Mouse (Mus musculus) induced T-regulatory cell, adult 2 months (primary cell): ENCODE data around the gene Stk36.

Experiments
- DNase-seq: peaks from one replicate; pipeline ENCODE4 v3.0.0-alpha.2; 2012; ENCODE audit warnings: low read depth

Gene Stk36

GRCm38 (mm10) chr1:74601267-74601962 is at the start of gene Stk36, which contains the start of gene Rnf25:
Gene Stk36, plus strand, starts transcription at chr1:74601445.
Gene Rnf25, minus strand, starts transcription at chr1:74601397.
- DNase-seq = peak; percentile 91

DNA sequence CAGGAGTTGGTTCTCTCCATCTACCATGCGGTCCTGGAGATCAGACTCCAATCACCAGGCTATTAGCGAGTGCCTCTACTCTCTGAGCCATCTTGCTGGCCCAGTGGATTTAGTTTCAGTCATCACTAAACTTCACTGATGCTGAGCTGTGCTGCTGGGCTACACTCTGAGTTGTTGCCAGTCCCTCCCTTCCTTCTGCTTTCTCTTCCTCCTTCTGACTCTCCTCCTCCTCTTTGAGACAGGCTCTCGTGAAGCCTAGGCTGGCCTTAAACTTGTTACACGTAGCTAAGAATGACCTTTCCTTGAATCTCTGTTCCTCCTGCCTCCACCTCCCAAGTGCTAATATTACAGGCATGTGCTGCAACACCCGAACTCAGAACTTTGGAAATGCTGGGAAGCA is 42.2 kb upstream of the Stk36 start:
- no peak for DNase-seq

GRCm38 (mm10) chr1:74565834-74566233 is 35.4 kb upstream of the Stk36 start:
- no peak for DNase-seq

DNA sequence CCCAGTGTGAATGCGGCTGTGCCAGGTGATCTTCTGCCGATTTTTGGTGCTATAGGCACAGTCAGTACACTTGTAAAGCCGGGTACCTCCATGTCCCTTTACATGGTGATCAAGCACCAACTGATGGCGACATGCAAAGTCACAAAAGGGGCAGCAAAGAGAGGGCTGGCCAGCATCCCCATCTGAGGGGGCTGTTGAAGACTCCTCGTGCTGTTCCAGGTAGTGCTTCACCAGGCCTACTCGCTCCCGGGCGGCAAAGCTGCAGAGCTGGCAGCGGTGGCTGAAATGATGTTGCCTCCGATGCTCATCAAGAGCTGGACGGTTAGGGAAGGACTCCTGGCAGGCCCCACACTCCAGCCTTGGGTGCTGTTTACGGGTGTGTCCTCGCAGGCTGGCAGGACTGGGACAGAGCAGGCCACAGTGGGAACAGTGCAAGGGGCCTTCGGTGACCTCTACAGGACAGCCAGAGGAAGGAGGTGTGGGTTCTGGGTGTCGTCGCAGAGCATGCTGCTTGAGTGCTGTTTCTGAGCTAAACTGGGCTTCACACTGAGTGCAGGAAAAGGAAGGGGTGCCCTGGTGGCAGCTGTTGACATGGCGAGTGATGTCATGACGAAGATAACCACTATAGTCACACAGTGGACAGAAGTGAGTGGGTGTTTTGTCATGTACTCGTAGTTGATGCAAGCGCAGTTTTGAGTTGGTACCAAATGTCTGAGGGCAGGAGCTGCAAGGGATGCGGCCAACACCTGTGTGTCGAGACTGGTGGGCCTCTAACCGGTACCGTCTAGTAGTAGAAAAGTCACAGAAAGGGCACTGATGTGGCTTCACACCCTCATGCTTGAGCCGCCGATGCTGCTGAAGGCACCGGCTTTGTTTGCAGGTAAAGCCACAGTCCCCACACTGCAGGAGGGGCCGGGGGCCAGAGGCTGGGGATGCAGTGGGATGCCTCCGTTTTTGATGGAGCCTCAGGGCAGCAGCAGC is 31.2 kb upstream of the Stk36 start:
- no peak for DNase-seq

- DNase-seq = no peak
Observed at GRCm38 (mm10) chr1:74582621-74583020, 18.6 kb upstream of the Stk36 start.

- no peak for DNase-seq
Observed at GRCm38 (mm10) chr1:74584616-74585398, 16.4 kb upstream of the Stk36 start.

- no peak for DNase-seq
Observed at GRCm38 (mm10) chr1:74587233-74587772, 13.9 kb upstream of the Stk36 start.

DNA sequence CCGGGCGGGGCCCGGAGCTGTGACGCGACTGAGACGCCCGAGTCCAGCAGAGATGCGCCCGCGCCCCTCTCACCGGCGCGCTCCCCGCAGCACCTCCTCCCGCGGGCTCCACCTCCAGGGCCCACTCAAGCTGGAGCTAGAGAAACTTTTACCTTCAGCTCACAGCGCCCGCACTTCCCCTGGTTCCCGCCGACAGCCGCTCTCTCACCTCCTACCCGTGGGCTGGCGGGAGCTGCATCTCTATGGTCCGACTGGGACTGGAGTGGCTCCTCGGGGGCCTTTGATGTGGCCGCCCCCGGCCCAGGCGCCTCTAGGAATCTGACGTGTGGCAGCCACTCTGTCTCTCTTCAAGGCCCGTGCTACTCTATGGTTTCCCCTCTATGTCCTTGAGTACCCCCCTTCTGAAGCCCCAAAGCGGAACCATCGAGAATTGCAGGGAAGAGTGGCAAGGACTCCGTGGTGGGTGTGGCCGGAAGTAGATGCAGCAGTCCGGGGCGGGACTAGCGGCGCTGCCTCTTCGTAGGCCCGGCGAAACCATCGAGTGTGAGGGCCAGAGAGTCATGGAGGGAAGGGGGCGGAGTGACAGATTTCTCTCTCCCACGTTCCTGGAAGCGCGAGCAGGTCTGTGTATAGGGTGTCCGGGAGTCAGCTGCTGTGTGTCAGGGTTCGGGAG is 13.3 kb upstream of the Stk36 start, which contains the start of the genes Zfp142 and Bcs1l:
Gene Zfp142, minus strand, starts transcription at position 474 of the 673 bp plus-strand sequence.
Gene Bcs1l, plus strand, starts transcription at position 517 of the 673 bp plus-strand sequence.
- DNase-seq = peak; percentile 98

DNA sequence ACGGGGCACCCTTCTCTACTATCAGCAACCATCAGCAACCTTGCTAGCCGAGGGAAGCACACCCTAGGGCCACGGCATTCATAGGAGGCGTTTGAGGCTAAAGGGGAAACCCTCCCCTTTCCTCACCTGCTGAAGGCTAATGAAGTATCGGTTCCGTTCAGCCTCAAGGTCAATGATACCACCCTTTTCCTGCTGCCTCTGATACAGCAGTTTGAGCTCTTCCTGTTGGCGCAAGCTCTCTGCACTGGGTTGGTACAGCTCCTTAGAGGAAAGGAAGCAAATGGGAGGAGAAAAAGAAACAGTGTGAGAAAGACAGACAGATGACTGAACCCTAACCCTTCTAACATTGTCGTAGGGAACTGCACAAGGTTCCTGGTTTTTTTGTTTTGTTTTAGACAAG is 6.8 kb upstream of the Stk36 start:
- DNase-seq = no peak

DNA sequence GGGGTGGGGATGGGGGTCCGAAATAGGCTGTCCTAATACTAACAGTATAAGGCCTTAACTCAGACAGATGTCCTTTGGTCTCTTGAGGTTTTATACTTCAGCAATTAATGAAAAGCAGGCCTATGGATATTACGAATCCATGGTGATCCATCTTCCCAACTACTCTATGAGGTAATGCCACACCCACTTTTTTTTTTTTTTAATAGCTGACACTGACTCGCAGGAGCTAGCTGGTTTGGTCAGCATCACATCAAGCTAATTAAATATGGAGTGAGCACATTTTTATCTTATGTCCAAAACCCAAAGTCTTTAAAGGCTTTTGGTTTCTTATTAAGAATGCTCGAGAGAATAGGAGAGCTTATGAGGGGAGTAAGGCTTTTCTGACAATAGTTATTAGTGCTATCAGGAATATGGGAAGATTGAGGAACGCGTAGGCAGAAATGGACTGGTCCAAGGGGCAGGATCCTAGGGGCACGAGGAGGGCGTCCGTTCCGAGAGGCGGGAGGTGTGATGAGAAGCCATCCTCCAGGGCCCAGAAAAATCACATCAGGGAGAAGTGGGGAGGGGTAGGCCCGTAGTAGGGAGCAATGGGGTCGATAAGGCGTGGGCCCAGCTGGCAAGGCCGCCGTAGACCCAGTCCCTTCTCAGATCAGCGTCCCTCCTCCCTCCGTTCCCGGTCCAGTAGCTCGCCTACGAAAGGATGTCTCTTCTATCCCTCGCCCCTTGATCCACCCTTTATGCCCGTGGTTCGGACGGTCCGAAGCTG is 561 bp upstream of the Stk36 start:
- DNase-seq = no peak

- DNase-seq = no peak
Observed at GRCm38 (mm10) chr1:74624183-74624582, 22.9 kb downstream of the Stk36 start.

- no peak for DNase-seq
Observed at GRCm38 (mm10) chr1:74626076-74626475, 24.8 kb downstream of the Stk36 start.

DNA sequence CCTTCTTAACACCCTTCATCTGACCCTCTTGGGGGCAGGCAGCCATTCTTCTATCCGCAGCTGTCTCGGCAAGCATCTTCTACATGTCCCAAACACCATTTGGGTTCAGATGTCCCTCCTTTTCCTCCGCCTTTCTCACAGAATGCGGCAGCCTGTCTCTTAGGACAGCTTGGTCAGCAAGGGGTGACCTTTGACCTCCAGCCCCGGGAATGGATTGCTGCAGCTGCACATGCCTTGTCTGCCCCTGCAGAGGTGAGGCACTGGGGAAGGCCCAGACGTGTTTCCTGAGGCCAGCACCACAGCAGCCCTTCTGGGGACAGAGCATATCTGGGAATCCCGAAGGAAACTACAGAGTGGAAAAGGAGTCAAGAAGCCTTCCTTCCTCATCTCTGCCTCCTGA is 26.8 kb downstream of the Stk36 start:
- no peak for DNase-seq

- no peak for DNase-seq
Observed at GRCm38 (mm10) chr1:74632734-74633133, 31.5 kb downstream of the Stk36 start.

GRCm38 (mm10) chr1:74643524-74643923 is 42.3 kb downstream of the Stk36 start:
- no peak for DNase-seq

GRCm38 (mm10) chr1:74643926-74644325 is 42.7 kb downstream of the Stk36 start:
- DNase-seq = peak; percentile 26

DNA sequence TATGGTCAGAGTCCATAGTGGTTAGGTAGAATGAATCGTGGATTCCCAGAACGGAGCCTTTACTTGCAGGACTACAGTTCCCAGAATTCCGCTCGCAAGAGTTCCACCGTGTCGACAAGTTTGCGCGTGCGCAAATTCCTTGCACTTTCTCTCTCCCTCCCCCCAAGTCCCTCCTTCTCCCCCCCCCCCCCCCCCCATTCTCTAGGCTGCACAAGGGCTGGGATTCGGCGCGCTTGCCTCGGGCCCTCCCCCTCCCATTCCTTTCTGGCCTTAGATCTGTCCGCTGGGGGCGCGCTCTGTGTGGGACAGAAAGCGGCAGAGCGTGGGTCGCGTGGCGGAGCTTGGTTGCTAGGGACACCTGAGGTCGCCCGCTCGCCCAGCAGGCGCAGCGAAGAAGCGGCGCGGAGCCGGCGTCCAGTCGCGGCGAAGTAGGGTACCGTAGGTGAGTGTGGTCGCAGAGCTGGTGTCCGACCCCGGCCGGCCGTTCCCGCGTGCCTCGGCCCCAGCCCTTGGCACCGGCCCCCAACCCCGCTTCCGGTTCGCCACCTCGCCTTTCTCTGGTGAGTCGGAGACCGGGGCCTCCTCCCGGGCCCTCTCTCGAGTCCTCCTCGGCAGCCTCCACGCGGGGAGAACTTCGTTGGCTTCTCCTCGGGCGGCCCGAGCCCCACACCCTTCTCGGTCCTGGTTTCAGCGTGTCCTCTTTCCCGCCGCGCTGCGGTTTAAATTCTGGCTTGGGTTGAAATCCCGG is 60.4 kb downstream of the Stk36 start, which contains the start of gene Ttll4:
Gene Ttll4, plus strand, starts transcription at position 298 of the 748 bp plus-strand sequence.
- peak; percentile 91 for DNase-seq

DNA sequence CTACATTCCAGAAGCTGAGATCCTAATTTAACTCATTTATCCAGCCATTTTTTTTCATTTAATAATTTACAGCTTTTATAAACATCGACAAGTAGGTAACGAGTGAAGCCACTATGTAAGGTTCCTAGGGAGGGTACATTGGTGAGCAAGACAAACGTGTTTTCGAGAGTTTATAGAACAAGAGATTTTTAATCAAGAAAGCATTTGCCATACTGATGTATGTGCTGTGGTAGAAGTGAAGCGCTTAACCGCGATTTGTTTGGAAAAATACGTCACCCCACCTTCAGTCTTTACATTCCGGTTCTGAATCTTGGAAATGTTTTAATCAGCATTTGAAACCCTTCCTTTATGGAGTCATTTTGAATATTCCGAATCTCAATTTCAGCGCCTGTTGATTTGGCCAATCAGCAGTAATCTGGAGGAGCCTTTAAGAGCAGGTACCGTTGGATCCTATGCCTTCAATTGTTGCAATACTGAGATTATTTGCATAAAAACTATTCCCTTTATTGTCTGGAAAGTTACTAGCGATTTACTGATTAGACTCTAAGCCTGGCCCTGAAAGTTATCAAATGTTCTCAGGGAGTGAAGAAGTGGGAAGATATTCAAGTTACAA is 61.1 kb downstream of the Stk36 start:
- no peak for DNase-seq

- no peak for DNase-seq
Observed at GRCm38 (mm10) chr1:74665153-74665552, 63.9 kb downstream of the Stk36 start.
